Mouse (Mus musculus) megakaryocyte-erythroid progenitor cell, adult 5-6 weeks (primary cell): ENCODE measurements around the gene Dcn. TPM values are rescaled to one million over a fixed set of nuclear protein-coding genes. Genes with fewer than 3 reads are reported as not detected.

ENCODE experiments used
- ATAC-seq: replicated peaks from 2 replicates; pipeline ENCODE4 v1.8.0; 2016; ENCODE audit warnings: mild to moderate bottlenecking, inconsistent platforms; ENCODE audit not compliant: severe bottlenecking, poor library complexity, low FRiP score, low TSS enrichment
- total RNA-seq, 2 experiments: library from RNA; stranded (forward) in 1 of 2; stranded (reverse) in 1 of 2; fragments of 200-1000, 215-1000 nt in 1 of 2; fragments of >200 nt in 1 of 2; fragmentation: Nextera tagmentation in 1 of 2; gene quantifications; 2 replicates each; pipeline ENCODE4 v1.2.3; 2014 to 2017

Gene Dcn
- total RNA-seq (2014; fragmentation: Nextera tagmentation) (not detected in 2 replicates), total RNA-seq (2017) (not detected in 2 replicates)

GRCm38 (mm10) chr10:97479004-97479766 is at the start of gene Dcn:
Dcn (plus strand) TSS chr10:97479609.
- no peak for ATAC-seq

- ATAC-seq, result no peak
Measured at GRCm38 (mm10) chr10:97436662-97437061, 42.7 kb upstream of the Dcn start.

- no peak for ATAC-seq
Measured at GRCm38 (mm10) chr10:97442300-97442699, 37.1 kb upstream of the Dcn start.

- no peak for ATAC-seq
Measured at GRCm38 (mm10) chr10:97446486-97446885, 32.9 kb upstream of the Dcn start.

- ATAC-seq, result no peak
Measured at GRCm38 (mm10) chr10:97452886-97453285, 26.5 kb upstream of the Dcn start.

GRCm38 (mm10) chr10:97453529-97453928 is 25.9 kb upstream of the Dcn start:
- ATAC-seq, result no peak

GRCm38 (mm10) chr10:97456993-97457392 is 22.4 kb upstream of the Dcn start:
- no peak for ATAC-seq

GRCm38 (mm10) chr10:97466818-97467217 is 12.6 kb upstream of the Dcn start:
- ATAC-seq, result no peak

- ATAC-seq, result no peak
Measured at GRCm38 (mm10) chr10:97469411-97470140, 9.8 kb upstream of the Dcn start.

GRCm38 (mm10) chr10:97475460-97475859 is 3.9 kb upstream of the Dcn start:
- no peak for ATAC-seq

GRCm38 (mm10) chr10:97478259-97478658 is 1.1 kb upstream of the Dcn start:
- ATAC-seq, result no peak

- no peak for ATAC-seq
Measured at GRCm38 (mm10) chr10:97482150-97482549, 2.7 kb downstream of the Dcn start.

GRCm38 (mm10) chr10:97484049-97484448 is 4.6 kb downstream of the Dcn start:
- no peak for ATAC-seq

- ATAC-seq, result no peak
Measured at GRCm38 (mm10) chr10:97485151-97485550, 5.7 kb downstream of the Dcn start.

- no peak for ATAC-seq
Measured at GRCm38 (mm10) chr10:97486085-97486484, 6.7 kb downstream of the Dcn start.

GRCm38 (mm10) chr10:97487269-97487989 is 8.0 kb downstream of the Dcn start:
- ATAC-seq, result no peak

GRCm38 (mm10) chr10:97492367-97492980 is 13.1 kb downstream of the Dcn start:
- ATAC-seq, result no peak

- no peak for ATAC-seq
Measured at GRCm38 (mm10) chr10:97497646-97498045, 18.2 kb downstream of the Dcn start.

GRCm38 (mm10) chr10:97523366-97523765 is 44.0 kb downstream of the Dcn start:
- no peak for ATAC-seq

- ATAC-seq, result no peak
Measured at GRCm38 (mm10) chr10:97535697-97536096, 56.3 kb downstream of the Dcn start.
